ENCODE assay signal across 24 mouse cellular contexts in the genomic region with DNA sequence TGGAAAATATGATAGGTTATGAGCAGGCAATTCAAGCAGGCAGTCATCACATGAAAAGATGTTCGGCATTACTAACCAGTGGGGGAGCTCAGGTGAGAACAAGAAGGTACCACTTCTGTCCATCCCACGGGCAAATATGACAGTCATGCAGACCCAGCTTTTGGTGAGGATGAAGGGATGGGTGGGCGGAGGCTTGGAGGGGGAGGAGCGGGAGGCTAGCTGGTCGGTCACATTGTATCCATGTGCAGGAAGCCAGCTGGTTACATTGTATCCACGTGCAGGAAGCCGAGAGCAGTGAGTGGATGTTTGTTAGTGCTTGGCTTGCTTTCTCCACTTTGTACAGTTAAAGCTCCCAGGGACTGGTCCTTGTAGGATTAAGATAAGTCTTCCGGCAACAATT.
"Had no signal": no experiment of that assay in that cellular context is flagged by ENCODE, and none has a peak within 500 bp of the region (broad histone marks: within the 10 kb centered on the region; RNA-seq: fewer than 3 reads in every experiment).

No protein-coding gene starts in this region.

- H3K36me3 ChIP-seq: heart, embryonic 13.5 days; heart, embryonic 15.5 days; hindbrain, embryonic 13.5 days; hindbrain, embryonic 15.5 days; kidney, embryonic 15.5 days; limb, embryonic 12.5 days had no signal

- H3K9me3 ChIP-seq: heart, embryonic 13.5 days; heart, embryonic 15.5 days; hindbrain, embryonic 13.5 days; hindbrain, embryonic 15.5 days; kidney, embryonic 15.5 days; limb, embryonic 12.5 days had no signal

- H3K27ac ChIP-seq: heart, embryonic 13.5 days; heart, embryonic 15.5 days; hindbrain, embryonic 13.5 days; hindbrain, embryonic 15.5 days; hindbrain, postnatal 0 days; kidney, embryonic 15.5 days; kidney, postnatal 0 days had no signal

- H3K9ac ChIP-seq: forebrain, postnatal 0 days; heart, embryonic 13.5 days; heart, embryonic 15.5 days; hindbrain, embryonic 13.5 days; hindbrain, embryonic 15.5 days; kidney, embryonic 15.5 days; limb, embryonic 12.5 days had no signal

- H3K4me1 ChIP-seq: heart, embryonic 15.5 days; hindbrain, embryonic 15.5 days had no signal

- H3K4me2 ChIP-seq: heart, embryonic 11.5 days; heart, embryonic 13.5 days; heart, embryonic 15.5 days; hindbrain, embryonic 13.5 days; hindbrain, embryonic 15.5 days; kidney, embryonic 15.5 days; limb, embryonic 12.5 days; liver, embryonic 11.5 days had no signal

- DNase-seq: forebrain, postnatal 0 days; gastrocnemius, postnatal 14 days; gastrocnemius, postnatal 36 days; heart, adult 18-20 months; kidney, adult 11 months; kidney, adult 2 months; kidney, adult 9 months; kidney, postnatal 14 days; kidney, postnatal 36 days; layer of hippocampus, adult 9-11 months; layer of hippocampus, postnatal 36 days; left cerebral cortex, postnatal 4 days; liver had no signal

- ATAC-seq: forebrain, postnatal 0 days; hindbrain, postnatal 0 days; intestine, embryonic 16.5 days had no signal

- H3K4me3 ChIP-seq: heart, embryonic 13.5 days; heart, embryonic 15.5 days; hindbrain, embryonic 13.5 days; hindbrain, embryonic 15.5 days; kidney, embryonic 15.5 days; limb, embryonic 12.5 days had no signal

- H3K27me3 ChIP-seq: heart, embryonic 13.5 days; heart, embryonic 15.5 days; hindbrain, embryonic 13.5 days; hindbrain, embryonic 15.5 days; kidney, embryonic 15.5 days; limb, embryonic 12.5 days had no signal
